Mouse (Mus musculus) urinary bladder, postnatal 4 days (tissue): ENCODE data around the gene Smo.
A peak's percentile ranks its signal among the peaks of the same experiment; 100 is the strongest.

Experiments used
- DNase-seq, 2 experiments: peaks; one replicate each; pipeline ENCODE4 v3.0.0; 2021 to 2022; ENCODE audit warnings: low spot score in 2 of 2

Smo gene

DNA sequence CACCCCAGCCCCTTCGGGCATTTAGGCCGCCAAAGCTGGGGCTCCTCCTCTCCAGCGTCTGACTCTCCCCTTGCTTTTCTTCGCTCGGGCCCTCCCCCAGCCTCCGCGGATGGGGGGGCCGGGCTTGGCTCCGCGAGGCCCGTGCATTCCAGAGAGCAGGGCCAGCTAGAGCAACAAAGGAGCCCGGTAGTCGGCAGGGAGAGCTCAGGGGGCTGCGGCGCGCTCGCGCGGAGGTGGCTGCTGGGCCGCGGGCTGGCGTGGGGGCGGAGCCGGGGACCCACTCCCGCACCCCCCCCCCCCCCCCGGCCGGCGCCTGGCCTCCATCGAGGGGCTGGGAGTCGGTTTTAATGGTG is at the start of gene Smo:
Gene Smo, plus strand, starts transcription at position 168 of the 353 bp plus-strand sequence.
- DNase-seq, result peak; percentile 88 to 90

DNA sequence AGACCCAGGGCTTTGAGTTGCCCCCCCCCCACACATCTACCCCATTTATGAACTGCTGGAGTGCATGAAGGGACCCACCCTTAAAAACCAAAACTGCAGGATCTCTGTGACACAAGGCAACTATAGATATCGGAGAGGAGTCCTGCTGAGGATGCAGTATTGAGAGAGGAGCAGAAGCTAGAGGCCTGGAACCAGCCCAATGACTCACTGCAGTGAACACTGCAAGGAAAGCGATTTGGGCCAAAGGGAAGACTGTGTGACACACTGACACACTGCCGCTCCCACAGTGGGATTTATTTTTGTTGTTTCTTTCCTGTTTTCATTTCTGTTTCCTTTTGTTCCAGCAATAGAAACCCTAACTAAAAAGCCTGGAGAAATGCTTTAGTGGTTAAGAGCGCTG is 49.4 kb upstream of the Smo start:
- DNase-seq, result no peak

DNA sequence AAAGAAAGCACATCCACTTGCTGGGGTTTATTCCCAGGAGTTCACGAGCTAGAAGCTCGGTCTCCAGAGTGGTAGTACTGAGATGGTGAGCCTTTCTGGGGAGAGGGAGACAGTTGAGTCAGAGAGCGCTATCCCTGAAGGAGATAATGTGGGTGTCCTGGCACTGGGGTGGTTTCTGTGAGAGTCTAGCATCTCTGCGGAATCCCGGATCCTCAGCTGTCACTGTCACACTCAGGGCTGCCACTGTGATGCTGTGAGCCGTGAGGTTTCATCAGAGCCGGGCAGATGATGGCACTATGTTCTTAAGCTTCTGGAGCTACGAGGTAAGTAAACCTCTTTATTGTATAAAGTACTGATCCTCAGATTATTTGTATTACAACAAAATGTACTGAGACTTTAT is 45.8 kb upstream of the Smo start:
- DNase-seq, result no peak

DNA sequence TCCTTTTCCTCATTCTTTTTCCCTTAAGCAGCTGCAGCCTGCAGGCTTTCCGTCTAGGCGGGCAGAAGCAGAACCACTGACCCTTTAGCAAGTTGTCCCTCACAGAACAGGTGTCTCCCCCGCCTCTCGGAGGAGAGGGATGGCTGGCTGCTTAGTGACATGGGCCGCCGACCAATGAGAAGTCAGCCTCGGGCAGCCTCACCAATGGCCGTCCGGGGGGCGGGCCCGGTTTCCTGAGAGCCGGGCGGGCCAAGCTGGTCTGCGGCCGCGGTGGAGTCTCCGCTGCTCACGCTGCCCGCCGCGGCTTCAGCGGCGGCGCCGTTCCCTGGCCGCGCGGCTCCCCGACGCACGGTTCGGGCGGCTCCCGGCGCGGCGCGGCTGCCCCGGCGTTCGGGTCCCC is 41.4 kb upstream of the Smo start, which contains the start of gene Tspan33:
Gene Tspan33, plus strand, starts transcription at position 270 of the 400 bp plus-strand sequence.
- DNase-seq, result peak; percentile 87 to 91

DNA sequence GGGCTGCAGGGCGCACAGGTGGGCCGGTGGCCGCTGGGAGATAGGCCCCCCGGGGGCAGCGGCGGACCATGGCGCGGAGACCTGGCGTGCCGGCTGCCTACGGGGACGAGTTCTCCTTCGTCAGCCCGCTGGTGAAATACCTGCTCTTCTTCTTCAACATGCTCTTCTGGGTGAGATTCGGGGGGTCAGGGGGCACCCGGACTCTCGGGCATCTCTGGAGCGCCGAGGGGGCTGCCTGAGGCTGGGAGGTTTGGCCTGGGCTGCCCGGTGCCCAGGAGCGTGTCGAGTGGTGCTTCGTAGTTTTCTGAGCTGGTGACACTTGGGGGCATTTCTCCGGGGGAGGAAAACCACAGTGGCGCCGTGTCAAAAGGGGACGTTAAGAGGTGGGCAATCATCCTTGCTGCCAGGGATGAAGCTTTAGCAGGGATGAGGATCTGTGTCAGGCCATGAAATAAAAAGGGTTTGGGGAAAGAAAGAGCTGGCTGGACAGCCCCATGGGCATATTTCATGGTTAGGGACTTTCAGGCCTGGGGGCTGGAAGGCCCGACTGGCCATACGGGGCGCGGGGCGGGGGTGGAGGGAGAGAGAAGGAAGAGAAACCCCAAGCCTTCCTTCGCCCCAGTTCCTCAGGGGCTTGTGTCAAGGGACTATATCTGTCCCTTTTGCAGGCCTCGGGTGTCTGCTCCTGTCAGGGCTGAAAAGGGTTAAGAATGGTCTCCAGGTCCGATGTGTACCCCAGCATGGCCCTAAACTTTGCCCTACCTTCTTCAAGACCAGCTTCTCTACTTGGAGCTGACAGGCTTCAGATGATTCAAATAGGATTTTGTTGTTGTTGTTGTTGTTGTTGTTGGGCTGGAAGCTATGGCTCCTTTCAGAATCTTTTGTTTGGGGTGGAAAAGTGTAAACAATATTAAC is 40.7 kb upstream of the Smo start:
- DNase-seq, result no peak

DNA sequence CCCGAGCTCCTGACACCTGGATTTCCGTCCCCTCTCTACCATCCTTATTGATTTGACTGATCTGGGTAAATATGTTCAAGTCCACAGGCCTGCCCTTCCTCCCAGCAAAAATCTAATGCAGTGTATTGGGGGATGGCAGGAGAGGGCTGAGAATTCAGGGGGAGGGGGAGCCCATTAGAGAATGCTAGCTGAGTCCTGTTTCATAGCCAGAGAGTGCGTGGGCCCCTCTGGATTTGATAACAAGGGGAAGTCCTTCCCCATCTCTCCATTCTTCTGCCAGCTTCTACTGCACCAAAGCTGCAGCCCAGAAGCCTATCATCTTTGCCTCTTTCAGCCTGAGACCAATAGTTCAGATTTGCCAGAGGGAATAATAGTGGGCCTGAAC is 40.0 kb upstream of the Smo start:
- DNase-seq, result no peak

DNA sequence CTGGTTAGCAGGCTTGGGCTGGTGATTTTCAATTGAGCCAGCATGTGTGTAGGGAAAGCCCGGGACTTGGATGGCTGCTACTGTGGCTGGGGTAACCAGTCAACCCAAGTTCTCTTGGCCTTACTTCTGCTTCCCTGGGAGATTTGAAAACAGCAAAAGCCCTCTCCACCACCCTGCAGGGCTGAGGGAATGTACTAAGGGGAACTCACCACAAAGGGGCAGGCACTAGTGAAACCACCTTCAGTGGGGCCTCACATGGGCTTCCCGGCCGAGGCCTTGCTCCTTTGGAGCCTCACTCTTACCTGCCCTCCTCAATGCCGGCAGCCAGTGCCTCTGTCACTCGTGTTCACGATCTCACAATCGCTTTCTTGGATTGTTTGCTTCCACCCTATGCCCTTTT is 39.3 kb upstream of the Smo start:
- DNase-seq, result no peak

DNA sequence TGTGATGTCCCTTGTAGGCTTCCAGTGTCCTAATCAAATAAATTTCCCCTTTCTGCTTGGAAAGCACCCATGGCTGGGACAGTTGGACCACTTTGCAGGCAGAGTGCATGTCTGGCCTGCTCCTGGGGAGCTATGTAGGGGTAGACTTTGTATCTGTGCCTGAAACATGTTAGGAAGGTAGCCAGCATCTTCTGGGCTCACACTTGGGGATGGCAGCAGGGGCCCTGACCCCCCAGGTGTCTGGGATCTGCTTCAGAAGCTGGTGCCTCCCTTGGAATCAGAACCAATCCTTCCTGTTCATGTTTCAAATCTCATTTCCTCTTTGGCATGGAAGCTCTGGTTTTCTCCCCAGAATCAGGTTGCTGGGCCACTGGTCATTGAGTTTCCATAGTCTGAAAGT is 38.2 kb upstream of the Smo start:
- DNase-seq, result no peak

DNA sequence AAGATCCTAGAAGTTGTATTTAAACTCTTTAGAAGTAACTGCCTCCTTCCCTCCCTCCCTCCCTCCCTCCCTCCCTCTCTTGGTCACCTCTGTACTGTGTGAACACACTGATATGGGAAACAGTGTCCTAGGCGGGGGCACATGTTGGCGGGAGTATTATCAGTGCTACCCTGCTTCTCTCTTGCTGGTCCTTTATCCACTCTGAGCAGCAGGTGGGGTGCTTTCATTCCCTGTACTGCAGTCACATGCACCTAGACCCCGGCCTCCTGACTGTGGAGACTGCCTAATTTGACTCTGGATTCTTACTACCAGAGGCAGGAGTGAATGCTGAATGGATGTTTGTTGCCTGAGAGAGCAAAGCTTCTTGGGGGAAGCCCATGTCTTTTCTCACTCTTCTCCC is 37.8 kb upstream of the Smo start:
- DNase-seq, result no peak

DNA sequence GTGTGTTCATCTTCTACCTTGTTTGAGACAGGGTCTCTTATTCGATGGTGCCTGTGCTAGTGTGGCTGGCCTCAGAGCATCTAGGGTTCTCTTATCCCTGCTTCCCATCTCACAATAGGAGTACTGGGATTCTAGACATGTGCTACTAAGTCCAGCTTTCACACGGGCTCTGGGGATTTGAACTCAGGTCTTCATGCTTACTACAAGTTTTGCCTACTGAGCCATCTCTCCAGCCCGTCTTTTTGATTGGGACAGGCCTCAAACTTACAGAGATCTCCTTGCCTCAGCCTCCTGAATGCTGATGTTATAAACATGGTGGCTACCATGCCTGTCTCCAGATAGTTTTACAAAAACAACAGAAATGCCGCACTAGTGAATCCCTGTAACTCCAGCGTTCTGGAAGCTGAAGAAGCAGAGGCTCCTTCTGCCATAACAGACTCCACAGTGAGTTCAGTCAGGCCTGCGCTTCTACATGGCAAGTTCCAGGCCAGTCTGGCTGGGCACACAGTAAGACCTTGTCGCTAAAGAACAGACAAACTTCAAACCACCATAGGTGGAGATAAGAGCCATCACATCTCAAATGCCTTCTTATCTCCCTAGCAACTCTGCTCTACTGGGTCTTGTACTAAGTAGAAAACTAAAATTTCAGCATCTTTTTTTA is 36.1 kb upstream of the Smo start:
- no peak for DNase-seq

DNA sequence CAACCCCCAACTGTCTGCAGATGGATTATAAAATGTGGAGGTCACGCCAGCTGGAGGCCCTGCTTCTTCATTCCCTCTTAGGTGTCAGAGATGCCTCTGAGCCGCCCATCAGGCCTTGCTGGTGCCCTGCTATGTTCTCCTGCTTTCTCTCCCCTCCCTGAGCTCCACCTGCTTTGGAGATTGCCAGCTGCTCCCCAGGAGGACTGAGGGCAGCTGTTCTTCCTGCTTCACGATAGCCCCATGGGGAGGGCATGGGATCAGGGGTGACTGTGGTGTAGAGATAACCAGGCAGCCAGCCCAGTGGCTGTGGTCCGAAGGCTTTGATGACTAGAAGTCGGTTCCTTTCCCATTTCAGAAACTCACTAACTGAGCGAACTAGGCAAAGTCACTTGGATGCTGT is 34.3 kb upstream of the Smo start:
- DNase-seq, result no peak

DNA sequence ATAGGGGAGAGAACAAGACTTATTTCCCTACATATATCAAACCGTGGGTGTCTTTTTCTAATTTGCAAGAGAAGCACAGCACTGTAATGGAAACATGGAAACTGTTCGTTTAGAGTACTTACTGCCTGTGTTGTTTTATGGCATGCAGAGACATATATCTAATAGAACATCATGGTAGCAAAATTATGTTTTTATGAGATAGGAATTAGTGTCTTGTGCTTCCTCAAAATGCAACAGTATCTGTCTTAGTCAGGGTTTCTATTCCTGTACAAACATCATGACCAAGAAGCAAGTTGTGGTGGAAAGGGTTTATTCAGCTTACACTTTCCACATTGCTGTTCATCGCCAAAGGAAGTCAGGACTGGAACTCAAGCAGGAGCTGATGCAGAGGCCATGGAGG is 33.2 kb upstream of the Smo start:
- DNase-seq, result no peak

DNA sequence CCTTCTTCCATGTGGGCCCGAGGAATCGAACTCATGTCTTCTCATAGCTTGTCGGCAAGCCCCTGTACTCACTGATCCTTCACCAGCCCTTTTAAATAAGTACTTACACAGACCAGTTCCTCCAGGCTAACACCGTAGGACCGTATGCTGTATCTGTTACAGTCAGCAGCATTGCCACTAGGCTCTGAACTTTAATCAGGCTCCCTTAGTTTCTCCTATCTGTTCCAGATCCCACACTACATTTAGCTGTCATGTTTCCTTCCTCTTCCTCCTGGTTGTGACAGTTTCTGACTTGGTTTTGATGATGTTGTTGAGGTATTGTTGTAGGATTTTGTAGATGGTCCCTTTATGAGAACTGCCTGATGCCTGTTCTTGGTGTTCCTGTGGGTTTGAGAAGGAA is 31.2 kb upstream of the Smo start:
- DNase-seq, result no peak

DNA sequence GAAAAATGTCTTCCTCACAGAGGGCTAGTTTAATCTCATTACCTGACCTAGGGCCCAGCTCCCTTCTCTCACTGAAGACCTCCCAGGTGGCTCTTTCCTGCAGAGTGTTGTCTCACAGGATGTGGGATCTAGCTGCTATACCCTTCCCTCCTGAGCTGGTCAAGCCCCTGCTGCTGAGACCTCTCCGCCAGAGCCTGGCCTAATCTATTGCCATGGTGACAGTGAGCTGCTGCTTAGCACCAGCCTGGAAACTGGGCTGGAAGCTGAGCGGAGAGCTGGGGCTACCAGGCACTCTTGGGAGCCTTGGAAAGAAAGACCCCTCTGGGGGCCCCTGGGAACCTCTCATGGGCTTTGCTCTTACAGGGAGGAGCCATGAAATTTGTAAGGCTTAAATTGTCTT is 27.4 kb upstream of the Smo start:
- no peak for DNase-seq

DNA sequence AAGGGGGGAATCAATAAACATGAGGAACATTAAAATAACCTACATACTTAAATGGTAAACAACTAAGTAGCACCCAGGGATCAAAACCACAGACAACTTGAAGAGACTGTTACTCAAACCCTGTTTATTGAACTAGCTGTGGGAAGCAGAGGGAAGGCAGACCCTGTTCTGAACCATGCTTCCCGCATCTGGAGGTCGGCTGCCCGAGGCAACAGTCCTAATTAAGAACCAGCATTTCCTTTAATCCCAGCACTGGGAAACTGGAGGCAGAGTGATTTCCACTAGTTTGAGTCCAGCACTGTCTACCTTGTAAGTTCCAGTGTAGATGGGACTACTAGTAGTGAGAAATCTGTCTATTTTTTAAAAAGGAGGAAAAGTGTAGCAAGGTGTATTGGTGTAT is 24.0 kb upstream of the Smo start:
- no peak for DNase-seq

DNA sequence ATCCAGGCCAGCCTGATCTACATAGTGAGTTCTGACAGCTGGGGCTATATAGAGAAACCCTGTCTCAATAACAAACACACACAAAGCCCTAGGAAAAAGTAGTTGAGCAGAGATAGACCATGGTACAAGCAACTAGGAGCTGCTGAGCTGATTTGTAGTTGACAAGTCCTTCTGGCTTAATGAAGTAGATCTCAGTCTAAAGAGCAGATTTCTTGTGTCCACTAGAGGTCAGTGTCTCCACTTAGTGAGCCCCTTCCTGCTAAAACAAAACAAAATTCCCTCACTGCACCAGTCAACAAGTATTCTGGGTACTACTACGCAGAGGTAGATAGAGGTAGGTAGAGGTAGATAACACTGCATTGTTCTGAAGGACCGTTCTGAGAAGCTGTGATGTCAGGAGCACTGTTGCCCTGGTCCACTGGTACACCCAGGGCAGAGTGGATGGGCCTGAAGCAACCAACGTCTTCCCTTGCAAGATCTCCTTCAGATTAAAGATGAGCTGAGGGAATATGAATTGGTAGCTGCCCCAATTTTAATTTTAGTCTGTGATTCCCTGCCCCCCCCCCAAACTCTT is 23.2 kb upstream of the Smo start:
- DNase-seq, result no peak

DNA sequence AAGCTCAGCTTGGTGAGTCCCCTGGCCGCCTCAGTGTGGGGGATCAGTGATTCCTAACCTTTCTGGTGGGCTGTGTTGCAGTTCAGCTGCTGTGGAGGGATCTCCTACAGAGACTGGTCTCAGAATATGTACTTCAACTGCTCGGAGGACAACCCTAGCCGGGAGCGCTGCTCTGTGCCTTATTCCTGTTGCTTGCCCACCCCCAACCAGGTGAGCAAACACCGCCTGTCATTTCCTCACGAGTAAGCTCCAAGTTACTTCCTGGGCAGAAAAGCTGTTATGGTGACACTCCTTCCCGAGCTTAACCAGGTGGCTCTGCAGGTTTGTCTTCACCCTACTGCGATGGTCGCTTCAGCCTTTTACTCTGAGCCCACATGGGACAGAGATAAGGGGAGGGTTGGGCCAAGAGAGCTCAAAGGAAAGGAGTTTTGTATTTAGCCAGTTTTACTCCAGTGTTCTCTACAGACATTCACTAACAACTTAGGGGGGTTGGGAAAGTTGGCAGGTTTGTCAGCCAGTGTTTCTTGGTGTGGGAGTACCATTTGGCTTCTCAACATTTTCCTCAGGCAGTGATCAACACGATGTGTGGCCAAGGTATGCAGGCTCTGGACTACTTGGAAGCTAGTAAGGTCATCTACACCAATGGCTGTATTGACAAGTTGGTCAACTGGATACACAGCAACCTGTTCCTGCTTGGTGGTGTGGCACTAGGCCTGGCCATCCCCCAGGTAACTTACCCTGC is 18.5 kb upstream of the Smo start:
- DNase-seq, result no peak

DNA sequence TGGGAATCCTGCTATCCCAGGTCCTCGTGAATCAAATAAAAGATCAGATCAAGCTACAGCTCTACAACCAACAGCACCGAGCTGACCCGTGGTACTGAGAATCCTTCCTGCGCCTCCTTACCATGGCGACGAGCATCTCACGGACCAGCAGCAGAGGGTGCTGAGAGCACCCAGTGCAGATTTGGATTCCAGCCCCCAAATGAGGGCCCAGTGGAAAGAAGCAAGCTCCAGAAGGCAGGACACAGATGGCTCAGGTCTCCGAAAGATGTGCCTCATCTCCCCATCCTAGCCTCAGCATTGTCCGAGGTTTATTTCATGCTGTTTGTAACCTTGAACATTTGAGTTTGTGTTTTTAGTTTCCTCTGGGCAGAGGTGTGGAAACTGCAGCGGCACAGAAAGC is 17.8 kb upstream of the Smo start:
- DNase-seq, result no peak

DNA sequence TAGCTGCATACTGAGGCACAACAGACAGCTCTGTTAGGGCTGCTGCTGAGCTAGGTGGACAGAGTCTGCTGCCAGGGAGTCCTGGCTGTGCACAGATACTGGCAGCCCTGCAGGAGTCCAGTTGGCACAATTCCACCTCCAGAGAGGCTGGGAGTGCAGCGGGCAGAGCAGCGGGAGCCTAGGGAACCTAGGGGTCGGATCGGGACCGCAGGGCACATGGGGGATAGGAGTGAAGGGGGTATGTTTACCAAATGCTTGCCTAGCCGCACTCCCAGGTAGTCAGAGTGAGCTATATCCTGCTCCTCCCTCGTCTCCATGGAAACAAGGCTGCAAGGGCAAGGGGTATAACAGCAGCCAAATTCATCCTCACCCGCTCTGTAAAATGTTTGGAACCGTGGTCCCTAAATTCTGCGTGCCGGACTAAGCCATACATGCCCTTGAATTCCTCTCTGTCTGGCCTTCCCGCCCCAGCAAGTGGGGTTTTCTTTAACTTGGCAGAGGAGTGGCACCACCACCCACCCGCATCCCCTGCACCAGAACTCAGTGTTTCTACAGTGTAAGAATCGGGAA is 17.3 kb upstream of the Smo start:
- no peak for DNase-seq

DNA sequence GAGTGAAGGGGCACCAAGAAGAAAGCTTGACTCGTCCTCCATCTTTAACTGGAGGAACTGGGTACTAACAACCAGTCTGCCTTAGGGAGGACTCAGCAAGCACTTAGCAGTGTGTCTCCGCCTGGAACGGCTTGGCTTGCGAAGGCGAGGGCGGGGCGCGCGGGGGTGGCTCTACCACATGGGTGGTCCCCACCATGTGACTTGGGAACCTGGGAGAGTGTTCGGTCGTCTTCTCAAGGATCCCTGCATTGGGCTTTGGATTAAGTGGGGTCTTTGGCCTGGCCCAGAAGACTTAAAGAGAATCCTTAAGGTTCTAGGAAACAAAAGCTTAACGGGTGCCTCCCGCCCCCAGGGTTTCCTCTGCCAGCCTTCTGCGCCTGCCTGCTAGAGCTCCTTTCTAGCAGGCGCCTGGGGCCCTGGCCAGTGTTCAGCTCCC is 16.4 kb upstream of the Smo start:
- DNase-seq, result peak; percentile 79 to 81

DNA sequence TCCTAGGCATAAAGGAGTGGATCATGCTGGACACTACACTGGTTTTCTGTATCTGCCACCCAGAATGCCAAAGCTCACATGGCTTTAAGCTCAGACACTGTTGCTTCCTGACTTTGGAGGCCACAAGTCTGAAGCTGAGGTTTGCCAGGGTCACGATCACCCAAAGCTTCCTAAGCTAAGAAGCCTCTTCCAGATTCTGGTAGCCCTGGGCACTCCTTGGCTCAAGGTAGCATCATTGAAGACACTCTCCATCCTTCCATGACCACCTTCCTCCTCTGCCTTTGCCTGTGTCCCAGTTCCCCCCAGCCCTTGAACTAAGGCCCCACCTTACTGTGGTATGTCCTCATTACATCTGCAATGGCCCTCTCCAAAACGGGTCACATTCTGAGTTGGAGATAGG is 13.4 kb upstream of the Smo start:
- DNase-seq, result no peak
